In the genomic region with DNA sequence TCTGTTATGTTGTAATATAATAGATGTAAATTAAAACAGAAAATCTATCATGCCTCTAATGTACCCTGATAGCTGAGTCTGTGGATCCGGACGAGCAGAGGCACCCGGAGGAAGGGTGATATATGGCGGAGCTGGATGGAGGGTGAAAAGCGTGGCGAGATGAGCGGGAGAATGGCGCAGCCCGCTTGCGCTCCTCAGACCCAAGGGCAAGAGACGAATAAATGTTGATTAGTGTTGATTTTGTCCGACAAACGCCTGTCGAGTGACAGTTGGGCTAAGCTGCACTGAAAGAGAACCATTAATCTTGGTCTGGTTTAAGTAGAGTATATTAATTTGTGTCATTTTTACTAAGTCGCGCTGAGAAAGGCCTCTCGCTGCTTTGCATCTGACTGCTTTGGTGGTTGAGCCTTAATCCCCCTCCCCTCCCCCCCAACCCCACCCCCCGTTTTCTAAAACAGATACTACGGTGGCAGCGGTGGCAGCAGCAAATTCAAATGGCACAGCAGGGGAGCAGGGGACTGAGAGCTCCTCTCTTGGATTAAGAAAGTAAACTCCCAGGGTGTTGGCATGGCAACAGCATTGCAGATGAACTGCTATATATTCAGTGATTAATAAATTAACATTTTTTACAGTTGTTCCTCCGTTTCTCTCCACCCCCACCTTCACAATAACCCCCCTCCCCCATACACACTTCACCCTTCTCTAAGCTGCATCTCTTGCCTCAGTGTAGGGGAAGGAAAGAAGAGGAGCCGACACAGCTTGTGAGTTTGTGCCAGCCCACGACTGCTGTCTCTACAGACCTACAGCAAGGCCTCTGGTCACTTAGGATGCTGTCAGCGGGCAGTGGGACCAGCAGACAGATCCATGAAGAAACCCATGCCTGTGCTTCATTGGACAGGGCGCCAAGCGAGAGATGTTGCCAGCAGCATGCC, we compare ENCODE assay signal across 9 mouse cellular contexts.
A peak's percentile ranks its signal among the peaks of the same experiment; 100 is the strongest.
DNase-seq lines count a peak whose midpoint lies in the region; ATAC-seq and TF ChIP-seq lines count a peak whose summit lies in the region.
"Had no signal": no experiment of that assay in that cellular context is flagged by ENCODE, and none has a peak within 500 bp of the region (broad histone marks: within the 10 kb centered on the region; RNA-seq: fewer than 3 reads in every experiment).

No protein-coding gene starts in this region.

- no peaks in the 10 kb centered on the region for H3K27me3 ChIP-seq in kidney, adult 2 months (replicated peaks; ENCODE audit: control insufficient read depth, insufficient read depth, low read length)
- H3K27me3 ChIP-seq in embryonic facial prominence, embryonic 12.5 days = no peaks in the 10 kb centered on the region
- no peaks in the 10 kb centered on the region for H3K27me3 ChIP-seq in limb, embryonic 10.5 days (ENCODE audit: low read depth, poor library complexity, severe bottlenecking)
- H3K27me3 ChIP-seq: limb, embryonic 15.5 days had no signal

- H3K9ac ChIP-seq in embryonic facial prominence, embryonic 12.5 days = no peak overlapping the region; the same call in 1 of the 2 replicates
- H3K9ac ChIP-seq: limb, embryonic 15.5 days had no signal

- peaks cover 38% of the 10 kb centered on the region for H3K4me1 ChIP-seq in kidney, adult 2 months (ENCODE audit: control insufficient read depth, insufficient read depth, low read length)
- peaks cover 66% of the 10 kb centered on the region for H3K4me1 ChIP-seq in embryonic facial prominence, embryonic 12.5 days
- peaks cover 78% of the 10 kb centered on the region for H3K4me1 ChIP-seq in limb, embryonic 10.5 days
- H3K4me1 ChIP-seq in olfactory bulb, adult 2 months (ENCODE audit: control insufficient read depth, insufficient read depth, low read length) = peaks cover 40% of the 10 kb centered on the region

- TF ChIP-seq POLR2A in kidney, adult 2 months (IDR thresholded peaks at IDR 0.05; ENCODE audit: low read depth, low read length) = no peak
- no peak for TF ChIP-seq POLR2A in olfactory bulb, adult 2 months (IDR thresholded peaks at IDR 0.05; ENCODE audit: insufficient read depth, low read depth, low read length)

- no peak for TF ChIP-seq CTCF in kidney, adult 2 months (conservative IDR thresholded peaks at IDR 0.05; ENCODE audit: insufficient read depth, insufficient read length, low read depth, low read length)
- TF ChIP-seq CTCF in olfactory bulb, adult 2 months (IDR thresholded peaks at IDR 0.05; ENCODE audit: insufficient read depth, low read depth, low read length) = no peak

- no peak overlapping the region for H3K4me3 ChIP-seq in kidney, adult 2 months (ENCODE audit: insufficient read depth, low read depth, low read length)
- no peak overlapping the region for H3K4me3 ChIP-seq in embryonic facial prominence, embryonic 12.5 days
- H3K4me3 ChIP-seq in limb, embryonic 10.5 days = peak overlapping the region; percentile 36
- peak overlapping the region; percentile 4; the same call in 1 of the 2 replicates for H3K4me3 ChIP-seq in olfactory bulb, adult 2 months (ENCODE audit: insufficient read depth, low read depth, low read length)
- H3K4me3 ChIP-seq: limb, embryonic 15.5 days had no signal

- 41% methylated on average over 26 of the region's 26 CpGs for WGBS in kidney, adult 2 months
- 15% methylated on average over 26 of the region's 26 CpGs for WGBS in embryonic facial prominence, embryonic 12.5 days
- 11% methylated on average over 26 of the region's 26 CpGs for WGBS in limb, embryonic 10.5 days
- 13% methylated on average over 26 of the region's 26 CpGs for WGBS in olfactory bulb, adult 2 months

- peak; percentile 31 to 47 for DNase-seq in kidney, postnatal 4 days
- DNase-seq in kidney, adult 2 months = no peak
- no peak for DNase-seq in limb, embryonic 10.5 days (ENCODE audit: low spot score)
- no peak for DNase-seq in thymus, postnatal 4 days
- no peak for DNase-seq in c-Kit-positive CD71-positive TER-119-positive erythroid progenitor cells, embryonic 14.5 days (ENCODE audit: low spot score)

- ATAC-seq in embryonic facial prominence, embryonic 12.5 days (ENCODE audit: insufficient number of reproducible peaks, insufficient read depth, low FRiP score, low TSS enrichment) = 0 out of 2 replicates have a peak, but pooled peaks have one; percentile 32
- no peak for ATAC-seq in megakaryocyte, adult 5-6 weeks (ENCODE audit: poor library complexity, severe bottlenecking)

- H3K36me3 ChIP-seq in kidney, adult 2 months (ENCODE audit: control insufficient read depth, insufficient read depth, low read length) = no peaks in the 10 kb centered on the region
- 0 out of 2 replicates have a peak, but pooled peaks cover 13% of the 10 kb centered on the region for H3K36me3 ChIP-seq in embryonic facial prominence, embryonic 12.5 days
- peaks cover 37% of the 10 kb centered on the region for H3K36me3 ChIP-seq in limb, embryonic 10.5 days

- H3K4me2 ChIP-seq in embryonic facial prominence, embryonic 12.5 days (replicated peaks) = peak overlapping the region; percentile 39

- no peaks in the 10 kb centered on the region for H3K9me3 ChIP-seq in embryonic facial prominence, embryonic 12.5 days
- no peaks in the 10 kb centered on the region for H3K9me3 ChIP-seq in limb, embryonic 10.5 days (replicated peaks)
- H3K9me3 ChIP-seq: limb, embryonic 15.5 days had no signal

- H3K27ac ChIP-seq in kidney, adult 2 months (ENCODE audit: insufficient read depth, low read depth, low read length) = no peak overlapping the region
- H3K27ac ChIP-seq in embryonic facial prominence, embryonic 12.5 days = peak overlapping the region; percentile 26
- peak overlapping the region; percentile 81 for H3K27ac ChIP-seq in limb, embryonic 10.5 days
- peak overlapping the region; percentile 56 for H3K27ac ChIP-seq in olfactory bulb, adult 2 months (ENCODE audit: insufficient read depth, low read depth, low read length)
- H3K27ac ChIP-seq: limb, embryonic 15.5 days had no signal

Comparison
In these comparisons a context has a peak if more than half of its experiments do, and no peak if none do; other contexts are left out.
1. DNase-seq: peak in kidney, postnatal 4 days (2 of 2); none in kidney, adult 2 months (single experiment), limb, embryonic 10.5 days (single experiment), thymus, postnatal 4 days (single experiment) and c-Kit-positive CD71-positive TER-119-positive erythroid progenitor cells, embryonic 14.5 days (single experiment).
2. H3K4me3 ChIP-seq: peak in limb, embryonic 10.5 days (single experiment) and olfactory bulb, adult 2 months (single experiment); none in kidney, adult 2 months (single experiment) and embryonic facial prominence, embryonic 12.5 days (single experiment).